Mouse (Mus musculus) liver, adult 10 weeks (tissue): Measurements from ENCODE around the gene Habp2. TPM values are rescaled to one million over a fixed set of nuclear protein-coding genes. Genes with fewer than 3 reads are reported as not detected.

Experiments
- polyA plus RNA-seq: library from polyadenylated mRNA; stranded (reverse); fragments of 350-450 nt; fragmentation: Illumina TruSeq; extraction: RNeasy Lipid Tissue Mini Kit (QIAGEN cat#74804); gene quantifications from one replicate; pipeline ENCODE4 v1.2.3, GENCODE M21; 2014; ENCODE audit warnings: low read depth, low replicate concordance

Habp2 gene
- polyA plus RNA-seq: 89.0 TPM

DNA sequence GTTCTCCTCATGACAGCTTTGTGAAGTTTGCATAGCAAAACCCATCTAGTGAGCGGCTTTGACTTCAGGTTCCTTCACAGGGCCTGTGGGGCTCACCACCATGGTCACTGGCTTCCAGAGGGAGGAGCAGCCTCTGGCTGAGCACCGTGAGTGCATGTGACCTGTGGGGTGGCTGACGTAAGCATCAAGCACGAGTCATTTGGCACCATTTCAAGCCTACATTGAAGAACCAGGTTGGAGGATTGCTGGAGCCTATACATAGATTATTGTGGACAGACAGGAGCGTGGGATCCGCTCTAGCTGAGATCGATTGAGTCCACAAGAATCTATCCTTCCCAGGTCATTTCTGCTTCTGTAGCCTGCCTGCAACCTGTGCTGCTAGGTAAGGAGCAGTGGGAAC, at the start of gene Habp2:
Gene Habp2 (plus strand): TSS at position 272 of the 400 bp plus-strand sequence.

Other genes starting within 250 kb of the Habp2 start
- not detected for gene Nrap, start 102.9 kb downstream of the Habp2 start, polyA plus RNA-seq
- gene Casp7, start 110.0 kb downstream of the Habp2 start, polyA plus RNA-seq: 25.2 TPM
- gene Plekhs1, start 174.5 kb downstream of the Habp2 start, polyA plus RNA-seq: 0.21 TPM